Mouse (Mus musculus): ENCODE measurements at regions not wholly inside any gene's neighbourhood (a gene's known extent, or its start where the extent isn't known, plus 50 kb on each side); places are given as distances from the start of the nearest gene placed in this dataset.

DNA sequence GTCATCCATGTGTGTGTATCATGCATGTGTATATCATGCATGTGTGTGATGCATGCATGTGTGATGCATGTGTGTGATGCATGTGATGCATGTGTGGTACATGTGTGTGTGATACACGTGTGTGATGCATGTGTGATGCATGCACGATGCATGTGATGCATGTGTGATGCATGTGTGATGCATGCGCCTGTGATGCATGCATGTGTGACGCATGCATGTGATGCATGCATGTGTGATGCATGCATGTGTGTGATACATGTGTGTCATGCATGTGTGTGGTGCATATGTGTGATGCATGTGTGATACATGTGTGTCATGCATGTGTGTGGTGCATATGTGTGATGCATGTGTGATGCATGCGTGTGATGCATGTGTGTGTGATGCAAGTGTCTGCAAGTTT lies 108.1 kb upstream of the Zfp217 start:
- Histone ChIP-seq H3K27ac (no peak overlapping the region), H3K27me3 (replicated peaks) (no peaks in the 10 kb centered on the region), H3K4me1 (0 out of 2 replicates have a peak, but pooled peaks cover 5% of the 10 kb centered on the region), H3K36me3 (no peaks in the 10 kb centered on the region), H3K4me3 (replicated peaks) (no peak overlapping the region), H3K9me3 (no peaks in the 10 kb centered on the region), H3K4me2 (no peak overlapping the region), H3K9ac (no peak overlapping the region)
- 90% methylated on average over 5 of the region's 5 CpGs for WGBS
- ATAC-seq (ENCODE audit: insufficient read depth, low FRiP score, low read depth), result no peak

DNA sequence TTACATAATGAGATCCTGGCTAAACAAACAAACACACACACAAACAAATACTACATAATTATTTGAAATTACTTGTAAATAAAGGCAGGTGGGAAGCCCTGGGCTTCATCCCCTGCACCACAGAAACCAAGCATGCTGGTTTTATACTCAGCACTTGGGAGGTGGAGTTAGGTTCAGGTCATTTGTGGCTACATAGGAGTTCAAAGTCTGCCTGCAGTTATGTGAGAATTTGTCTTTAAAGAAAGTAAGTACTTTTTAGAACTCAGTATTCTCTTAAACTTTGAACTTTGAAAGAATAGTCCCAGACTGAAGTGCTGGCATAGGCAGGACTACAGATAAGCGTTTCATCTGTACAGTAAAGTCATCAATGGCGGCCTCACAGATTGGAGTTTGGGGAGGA lies 107.6 kb upstream of the Zfp217 start:
- Histone ChIP-seq H3K9me3 (no peaks in the 10 kb centered on the region), H3K27me3 (replicated peaks) (no peaks in the 10 kb centered on the region), H3K36me3 (no peaks in the 10 kb centered on the region), H3K27ac (no peak overlapping the region), H3K4me2 (no peak overlapping the region), H3K4me1 (0 out of 2 replicates have a peak, but pooled peaks cover 5% of the 10 kb centered on the region), H3K9ac (no peak overlapping the region), H3K4me3 (replicated peaks) (no peak overlapping the region)
- no peak for ATAC-seq (ENCODE audit: insufficient read depth, low FRiP score, low read depth)
- 92% methylated on average over 2 of the region's 2 CpGs for WGBS

DNA sequence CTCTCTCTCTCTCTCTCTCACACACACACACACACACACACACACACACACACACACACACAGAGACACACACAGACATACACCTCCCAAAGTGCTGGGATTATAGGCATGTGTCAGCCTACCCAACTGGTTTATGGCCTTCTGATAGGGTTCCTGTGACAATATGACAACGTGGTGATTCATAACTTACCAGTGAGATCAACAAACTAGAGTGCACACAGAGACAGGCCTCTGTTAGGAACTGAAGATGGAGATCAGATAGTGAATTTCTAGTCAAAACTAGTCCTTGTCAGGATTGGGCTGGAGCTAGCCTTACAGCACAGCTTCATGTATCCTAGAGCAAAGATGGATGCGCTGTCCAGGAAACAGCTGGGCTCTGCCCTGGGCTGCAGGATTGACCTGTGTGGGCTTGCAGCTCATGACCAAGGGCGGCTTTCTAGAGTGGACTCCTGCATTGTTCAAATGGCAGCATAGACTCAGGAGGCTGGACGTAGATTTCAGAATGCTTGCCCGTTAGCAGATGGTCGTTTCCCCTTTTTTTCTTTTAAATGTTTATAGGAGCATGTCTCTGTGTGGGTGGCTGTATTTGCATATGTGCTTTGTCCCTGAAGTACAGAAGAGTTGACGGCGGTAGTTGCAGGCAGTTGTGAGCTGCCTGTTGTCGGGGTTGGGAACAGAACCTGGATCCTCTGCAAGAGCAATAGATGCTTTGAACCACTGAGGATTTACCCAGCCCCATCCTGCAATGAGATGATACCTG lies 106.0 kb upstream of the Zfp217 start:
- Histone ChIP-seq H3K9me3 (no peaks in the 10 kb centered on the region), H3K27ac (no peak overlapping the region), H3K4me3 (replicated peaks) (no peak overlapping the region), H3K4me1 (0 out of 2 replicates have a peak, but pooled peaks cover 5% of the 10 kb centered on the region), H3K27me3 (replicated peaks) (no peaks in the 10 kb centered on the region), H3K4me2 (no peak overlapping the region), H3K36me3 (no peaks in the 10 kb centered on the region), H3K9ac (no peak overlapping the region)
- ATAC-seq (ENCODE audit: insufficient read depth, low FRiP score, low read depth), result no peak
- 65% methylated on average over 9 of the region's 9 CpGs for WGBS

GRCm38 (mm10) chr2:170252255-170253034 lies 104.5 kb upstream of the Zfp217 start:
- H3K4me2 ChIP-seq, result no peak overlapping the region
- H3K4me3 ChIP-seq (replicated peaks), result no peak overlapping the region
- no peaks in the 10 kb centered on the region for H3K27me3 ChIP-seq (replicated peaks)
- H3K9me3 ChIP-seq, result no peaks in the 10 kb centered on the region
- no peak overlapping the region for H3K27ac ChIP-seq
- ATAC-seq (ENCODE audit: insufficient read depth, low FRiP score, low read depth), result no peak
- H3K36me3 ChIP-seq, result no peaks in the 10 kb centered on the region
- no peak overlapping the region for H3K9ac ChIP-seq
- 61% methylated on average over 14 of the region's 14 CpGs for WGBS
- H3K4me1 ChIP-seq, result no peaks in the 10 kb centered on the region

DNA sequence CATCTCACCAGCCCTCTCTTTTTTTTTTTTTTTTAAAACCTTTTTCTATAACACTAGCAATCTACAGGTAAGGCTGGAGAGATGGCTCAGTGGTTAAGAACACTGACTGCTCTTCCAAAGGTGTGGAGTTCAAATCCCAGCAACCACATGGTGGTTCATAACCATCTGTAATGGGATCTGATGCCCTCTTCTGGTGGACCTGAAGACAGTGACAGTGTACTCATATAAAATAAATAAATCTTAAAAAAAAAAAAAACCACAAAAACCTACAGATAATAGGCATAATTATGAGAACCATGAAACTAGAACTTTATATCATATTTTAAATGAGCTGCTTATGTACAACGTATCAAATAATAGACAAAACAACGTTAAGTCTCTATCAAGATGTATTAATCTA lies 102.8 kb upstream of the Zfp217 start:
- no peak for ATAC-seq (ENCODE audit: insufficient read depth, low FRiP score, low read depth)
- no peaks in the 10 kb centered on the region for H3K27me3 ChIP-seq (replicated peaks)
- H3K9ac ChIP-seq, result no peak overlapping the region

GRCm38 (mm10) chr2:170247702-170248445 lies 100.0 kb upstream of the Zfp217 start:
- no peaks in the 10 kb centered on the region for H3K4me1 ChIP-seq
- no peaks in the 10 kb centered on the region for H3K27me3 ChIP-seq (replicated peaks)
- H3K9me3 ChIP-seq, result no peaks in the 10 kb centered on the region
- ATAC-seq (ENCODE audit: insufficient read depth, low FRiP score, low read depth), result no peak
- H3K9ac ChIP-seq, result no peak overlapping the region
- H3K36me3 ChIP-seq, result no peaks in the 10 kb centered on the region
- no peak overlapping the region for H3K4me3 ChIP-seq (replicated peaks)
- no peak overlapping the region for H3K27ac ChIP-seq
- H3K4me2 ChIP-seq, result no peak overlapping the region
- WGBS, result 58% methylated on average over 11 of the region's 11 CpGs

More for the DNA sequence above, 102.8 kb upstream of the Zfp217 start:
- no peak overlapping the region for H3K27ac ChIP-seq
- H3K4me3 ChIP-seq (replicated peaks), result no peak overlapping the region
- H3K4me1 ChIP-seq, result no peaks in the 10 kb centered on the region
- H3K4me2 ChIP-seq, result no peak overlapping the region
- WGBS, result 89% methylated on average over 2 of the region's 2 CpGs
- no peaks in the 10 kb centered on the region for H3K36me3 ChIP-seq
- H3K9me3 ChIP-seq, result no peaks in the 10 kb centered on the region

DNA sequence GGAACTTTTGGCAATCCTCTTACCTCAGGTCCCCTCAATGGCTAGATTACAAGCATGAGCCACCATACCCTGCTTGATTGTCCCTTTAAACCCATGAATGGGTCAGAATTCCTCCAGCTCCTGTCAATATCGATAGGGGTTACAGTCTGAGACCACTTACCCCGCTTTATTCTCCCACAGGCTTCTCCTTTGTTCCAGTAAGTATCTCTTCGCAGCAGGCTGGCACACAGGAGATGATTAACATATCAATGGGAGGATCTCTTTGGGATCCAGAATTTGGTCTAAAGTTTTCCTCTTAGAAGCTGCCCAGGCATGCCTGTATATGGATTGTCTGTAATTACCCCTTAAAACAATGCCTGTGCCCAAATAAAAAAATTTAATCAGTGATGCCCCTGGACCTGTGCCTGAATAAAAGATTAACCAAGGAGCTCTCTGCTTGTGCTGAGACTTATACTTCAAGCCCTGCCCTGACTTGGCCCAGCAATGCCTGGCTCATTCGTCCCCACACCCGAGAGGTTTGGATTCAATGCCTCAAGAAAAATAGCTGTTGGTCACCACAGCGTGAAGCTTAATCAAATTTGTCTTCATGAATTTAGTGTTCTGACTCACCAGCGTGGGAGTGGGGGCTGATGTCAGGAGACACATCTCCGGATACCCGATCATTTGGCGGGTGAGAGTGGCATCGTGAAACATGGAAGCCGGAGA lies 97.9 kb upstream of the Zfp217 start:
- no peak overlapping the region for H3K9ac ChIP-seq
- 47% methylated on average over 12 of the region's 12 CpGs for WGBS
- H3K4me1 ChIP-seq, result no peaks in the 10 kb centered on the region
- H3K27me3 ChIP-seq (replicated peaks), result no peaks in the 10 kb centered on the region
- H3K4me3 ChIP-seq (replicated peaks), result no peak overlapping the region
- H3K36me3 ChIP-seq, result no peaks in the 10 kb centered on the region
- H3K4me2 ChIP-seq, result no peak overlapping the region
- no peaks in the 10 kb centered on the region for H3K9me3 ChIP-seq
- ATAC-seq (ENCODE audit: insufficient read depth, low FRiP score, low read depth), result no peak
- no peak overlapping the region for H3K27ac ChIP-seq

DNA sequence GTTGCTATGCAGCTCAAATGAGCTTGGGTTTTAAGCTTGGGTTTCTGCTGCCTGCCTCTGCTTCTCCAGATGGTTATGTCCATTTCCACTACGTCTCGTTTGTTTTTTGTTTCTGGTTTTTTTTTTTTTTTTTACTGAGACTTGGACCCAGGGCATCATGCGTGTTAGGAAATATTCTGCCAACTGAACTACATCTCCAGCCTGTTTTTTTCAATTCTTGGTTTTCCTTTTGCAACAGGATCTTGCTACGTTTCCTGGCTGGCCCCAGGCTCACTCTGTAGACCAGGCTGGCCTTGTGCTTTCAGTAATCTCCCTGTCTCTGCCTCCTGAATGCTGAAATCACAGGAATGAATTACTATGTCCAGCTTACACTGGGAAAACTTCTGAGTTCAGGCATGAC lies 96.2 kb upstream of the Zfp217 start:
- ATAC-seq (ENCODE audit: insufficient read depth, low FRiP score, low read depth), result no peak
- Histone ChIP-seq H3K4me1 (no peaks in the 10 kb centered on the region), H3K27me3 (replicated peaks) (no peaks in the 10 kb centered on the region), H3K36me3 (no peaks in the 10 kb centered on the region), H3K27ac (no peak overlapping the region), H3K4me3 (replicated peaks) (no peak overlapping the region), H3K4me2 (no peak overlapping the region), H3K9ac (no peak overlapping the region), H3K9me3 (no peaks in the 10 kb centered on the region)
- WGBS, result 60% methylated on average over 4 of the region's 4 CpGs

- no peak for ATAC-seq (ENCODE audit: insufficient read depth, low FRiP score, low read depth)
- no peak overlapping the region for H3K9ac ChIP-seq
- H3K4me1 ChIP-seq, result no peaks in the 10 kb centered on the region
- WGBS, result 58% methylated on average over 1 of the region's 1 CpGs
- no peaks in the 10 kb centered on the region for H3K9me3 ChIP-seq
- no peak overlapping the region for H3K27ac ChIP-seq
- no peak overlapping the region for H3K4me3 ChIP-seq (replicated peaks)
- no peaks in the 10 kb centered on the region for H3K36me3 ChIP-seq
- no peak overlapping the region for H3K4me2 ChIP-seq
- no peaks in the 10 kb centered on the region for H3K27me3 ChIP-seq (replicated peaks)
Observed at GRCm38 (mm10) chr2:170237959-170238358, 90.1 kb upstream of the Zfp217 start.

DNA sequence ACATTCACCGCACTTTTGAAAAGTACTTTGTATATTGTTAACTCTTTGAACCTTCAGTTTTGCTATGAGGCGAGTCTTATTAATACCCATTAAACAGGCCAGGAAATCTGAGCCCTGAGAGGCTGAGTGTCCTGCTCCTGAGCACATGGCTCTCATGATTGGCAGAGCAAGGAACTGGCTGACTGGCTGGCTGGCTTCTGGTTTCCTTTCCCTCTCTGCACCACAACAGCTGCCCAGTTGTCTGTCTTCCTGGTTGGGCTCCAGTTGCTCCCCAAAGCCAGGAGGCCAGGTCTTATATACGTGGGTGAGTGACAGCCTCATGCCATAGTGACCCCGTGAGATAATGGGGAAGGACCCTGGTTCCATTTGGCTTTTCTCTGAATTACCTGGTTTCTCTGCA lies 85.5 kb upstream of the Zfp217 start:
- no peak overlapping the region for H3K4me3 ChIP-seq (replicated peaks)
- no peaks in the 10 kb centered on the region for H3K27me3 ChIP-seq (replicated peaks)
- H3K9me3 ChIP-seq, result no peaks in the 10 kb centered on the region
- no peak overlapping the region for H3K27ac ChIP-seq
- H3K4me2 ChIP-seq, result no peak overlapping the region
- H3K36me3 ChIP-seq, result no peaks in the 10 kb centered on the region
- H3K4me1 ChIP-seq, result no peaks in the 10 kb centered on the region
- WGBS, result 57% methylated on average over 4 of the region's 4 CpGs
- no peak for ATAC-seq (ENCODE audit: insufficient read depth, low FRiP score, low read depth)
- H3K9ac ChIP-seq, result no peak overlapping the region

DNA sequence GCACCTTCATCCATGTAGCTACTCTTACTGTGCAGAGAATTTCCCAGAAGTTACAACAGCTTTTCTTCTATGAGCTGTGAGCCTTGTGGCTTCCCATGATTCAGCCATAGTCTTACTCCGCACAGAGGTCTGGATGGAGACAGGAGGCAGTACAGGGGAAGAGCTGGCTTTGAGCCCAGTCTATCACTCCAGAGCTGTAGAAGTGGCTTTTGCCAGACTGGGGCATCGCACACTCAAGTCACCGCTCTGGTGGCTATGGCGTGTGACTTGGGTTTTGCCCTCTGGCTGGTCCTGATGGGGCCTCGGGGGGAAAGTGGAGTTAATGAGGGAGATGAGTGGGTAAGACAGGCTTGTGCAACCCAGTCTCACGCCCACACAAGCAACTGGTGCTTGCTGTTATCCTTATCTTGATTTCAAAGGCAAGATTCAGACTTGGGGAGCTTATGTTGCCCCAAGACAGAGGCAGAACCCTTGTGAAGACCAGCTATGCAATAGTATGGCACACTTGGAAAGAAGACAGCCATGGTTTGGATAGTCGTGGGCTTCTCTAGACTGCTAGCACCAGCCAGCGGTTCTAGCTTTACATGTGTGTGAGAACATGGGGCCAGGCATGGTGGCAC lies 81.7 kb upstream of the Zfp217 start:
- Histone ChIP-seq H3K9me3 (no peaks in the 10 kb centered on the region), H3K4me2 (no peak overlapping the region), H3K36me3 (no peaks in the 10 kb centered on the region), H3K27me3 (replicated peaks) (no peaks in the 10 kb centered on the region), H3K27ac (no peak overlapping the region), H3K4me1 (no peaks in the 10 kb centered on the region), H3K9ac (no peak overlapping the region), H3K4me3 (replicated peaks) (no peak overlapping the region)
- ATAC-seq (ENCODE audit: insufficient read depth, low FRiP score, low read depth), result no peak
- WGBS, result 79% methylated on average over 8 of the region's 8 CpGs

Data from stomach, embryonic 15.5 days (tissue).